Mouse (Mus musculus) hindbrain, postnatal 0 days (tissue): Measurements from ENCODE around the gene Tmem131l. TPM values are rescaled to one million over a fixed set of nuclear protein-coding genes. Genes with fewer than 3 reads are reported as not detected.

ENCODE experiments used
- ATAC-seq: fragments of 200-750 bp; cut with Nextera tagmentation; 2 replicates; pipeline ENCODE4 v1.8.0; 2017; ENCODE audit warnings: mild to moderate bottlenecking, moderate TSS enrichment, moderate library complexity
- DNase-seq: peaks from one replicate; pipeline ENCODE4 v3.0.0-alpha.2; 2015; ENCODE audit warnings: low spot score
- H3K27ac ChIP-seq: fragments of 300-500 bp; sonication (generic); 2 replicates; pipeline ENCODE4 v1.5.1; 2014; ENCODE audit warnings: mild to moderate bottlenecking
- H3K27me3 ChIP-seq: fragments of 300-500 bp; sonication (generic); 2 replicates; pipeline ENCODE4 v1.6.1; 2014; ENCODE audit warnings: low read length, mixed read lengths; ENCODE audit not compliant: insufficient read depth
- H3K36me3 ChIP-seq: fragments of 300-500 bp; sonication (generic); 2 replicates; pipeline ENCODE4 v1.6.1; 2014; ENCODE audit warnings: low read length, mixed read lengths; ENCODE audit not compliant: insufficient read depth
- H3K4me1 ChIP-seq: fragments of 300-500 bp; sonication (generic); 2 replicates; pipeline ENCODE4 v1.6.1; 2014; ENCODE audit warnings: antibody characterized with exemption, low read length, mixed read lengths; ENCODE audit not compliant: insufficient read depth
- H3K4me2 ChIP-seq: fragments of 300-500 bp; sonication (generic); 2 replicates; pipeline ENCODE4 v1.6.1; 2014; ENCODE audit warnings: low read depth, mild to moderate bottlenecking, low read length, moderate library complexity, mixed read lengths
- H3K4me3 ChIP-seq: fragments of 300-500 bp; sonication (generic); 2 replicates; pipeline ENCODE4 v1.5.1; 2014; ENCODE audit warnings: low read length
- H3K9ac ChIP-seq: fragments of 300-500 bp; sonication (generic); replicated peaks from 2 replicates; pipeline ENCODE4 v1.6.1; 2014; ENCODE audit warnings: mild to moderate bottlenecking, low read length, moderate library complexity, mixed read lengths
- H3K9me3 ChIP-seq: fragments of 300-500 bp; sonication (generic); 2 replicates; pipeline ENCODE4 v1.6.1; 2016; ENCODE audit warnings: low read length, mixed read lengths
- CTCF ChIP-seq: IDR thresholded peaks from 2 replicates; pipeline ENCODE4 v1.5.1; 2016; ENCODE audit warnings: antibody characterized with exemption, control low read depth, low read depth
- WGBS: fragments of 180-500 bp; shearing (Covaris S2); extraction: QIAGEN DNeasy Blood & Tissue Kit; methylation state at CpG from one replicate; pipeline ENCODE4 v1.1.7; 2014; 5-methylcytosine and 5-hydroxymethylcytosine counted together
- polyA plus RNA-seq: library from polyadenylated mRNA; unstranded; fragments of >200 nt; fragmentation: Nextera tagmentation; extraction: Ambion mirVana; gene quantifications from 2 replicates; pipeline ENCODE4 v1.2.1, GENCODE M21; 2015
- total RNA-seq: library from RNA; depleted of rRNA; stranded (reverse); fragments of >200 nt; gene quantifications from 2 replicates; pipeline ENCODE4 v1.2.3, GENCODE M21; 2014

Tmem131l gene
- total and polyA plus RNA-seq, 2 experiments from 2014 or later = 18.6 to 33.2 TPM

GRCm38 (mm10) chr3:84048729-84049175 is 8.8 kb upstream of the Tmem131l start:
- ATAC-seq (peak; percentile 56; the same call in 1 of the 2 replicates), DNase-seq (peak; percentile 33)
- WGBS = 18% methylated on average over 9 of the region's 9 CpGs
- Histone ChIP-seq H3K9me3 (no peaks in the 10 kb centered on the region), H3K4me2 (no peak overlapping the region), H3K4me1 (no peaks in the 10 kb centered on the region), H3K9ac (no peak overlapping the region), H3K36me3 (no peaks in the 10 kb centered on the region), H3K27me3 (no peaks in the 10 kb centered on the region), H3K27ac (no peak overlapping the region), H3K4me3 (no peak overlapping the region)
- peak; percentile 18; the same call in 1 of the 2 replicates for TF ChIP-seq CTCF

- Histone ChIP-seq H3K9me3 (no peaks in the 10 kb centered on the region), H3K4me2 (no peak overlapping the region), H3K36me3 (no peaks in the 10 kb centered on the region), H3K9ac (no peak overlapping the region), H3K4me3 (no peak overlapping the region), H3K4me1 (no peaks in the 10 kb centered on the region), H3K27me3 (no peaks in the 10 kb centered on the region), H3K27ac (no peak overlapping the region)
- 93% methylated on average over 8 of the region's 8 CpGs for WGBS
- TF ChIP-seq CTCF = no peak
- DNase-seq (no peak), ATAC-seq (no peak)
Measured at GRCm38 (mm10) chr3:84046206-84046605, 6.2 kb upstream of the Tmem131l start.

GRCm38 (mm10) chr3:84041739-84042138 is 1.8 kb upstream of the Tmem131l start:
- Histone ChIP-seq H3K9ac (no peak overlapping the region), H3K4me3 (no peak overlapping the region), H3K9me3 (no peaks in the 10 kb centered on the region), H3K4me1 (peaks cover 11% of the 10 kb centered on the region), H3K36me3 (no peaks in the 10 kb centered on the region), H3K27ac (no peak overlapping the region), H3K27me3 (no peaks in the 10 kb centered on the region), H3K4me2 (no peak overlapping the region)
- ATAC-seq (no peak), DNase-seq (no peak)
- TF ChIP-seq CTCF = no peak
- 87% methylated on average over 8 of the region's 8 CpGs for WGBS

GRCm38 (mm10) chr3:84040476-84041082 is 604 bp upstream of the Tmem131l start:
- WGBS = 3% methylated on average over 23 of the region's 23 CpGs
- peak overlapping the region; percentile 90 for H3K9ac ChIP-seq
- peak; percentile 29; the same call in 1 of the 2 replicates for TF ChIP-seq CTCF

GRCm38 (mm10) chr3:84038981-84039645 is 862 bp downstream of the Tmem131l start:
- 2% methylated on average over 42 of the region's 42 CpGs for WGBS
- no peaks in the 10 kb centered on the region for H3K9me3 ChIP-seq
- peak overlapping the region; percentile 77 for H3K4me2 ChIP-seq
- H3K27ac ChIP-seq = peak overlapping the region; percentile 91
- DNase-seq (peak; percentile 54), ATAC-seq (peak; percentile 38)
- H3K4me3 ChIP-seq = peak overlapping the region; percentile 95
- peak overlapping the region; percentile 90 for H3K9ac ChIP-seq
- no peaks in the 10 kb centered on the region for H3K36me3 ChIP-seq
- TF ChIP-seq CTCF = no peak
- H3K4me1 ChIP-seq = peaks cover 11% of the 10 kb centered on the region
- H3K27me3 ChIP-seq = no peaks in the 10 kb centered on the region

More at GRCm38 (mm10) chr3:84040476-84041082, 604 bp upstream of the Tmem131l start:
- H3K4me2 ChIP-seq = peak overlapping the region; percentile 77
- H3K27ac ChIP-seq = peak overlapping the region; percentile 91
- H3K4me1 ChIP-seq = peaks cover 11% of the 10 kb centered on the region
- no peak; the same call in none of the 2 replicates for ATAC-seq
- no peaks in the 10 kb centered on the region for H3K27me3 ChIP-seq
- H3K36me3 ChIP-seq = no peaks in the 10 kb centered on the region
- no peaks in the 10 kb centered on the region for H3K9me3 ChIP-seq
- H3K4me3 ChIP-seq = peak overlapping the region; percentile 95
- DNase-seq = peak; percentile 70

- no peak for ATAC-seq
- H3K27me3 ChIP-seq = no peaks in the 10 kb centered on the region
- H3K4me2 ChIP-seq = peak overlapping the region; percentile 77
- H3K9ac ChIP-seq = peak overlapping the region; percentile 90; the same call in 1 of the 2 replicates
- H3K4me3 ChIP-seq = peak overlapping the region; percentile 95
- TF ChIP-seq CTCF = no peak
- H3K4me1 ChIP-seq = peaks cover 11% of the 10 kb centered on the region
- H3K9me3 ChIP-seq = no peaks in the 10 kb centered on the region
- 17% methylated on average over 1 of the region's 1 CpGs for WGBS
- H3K36me3 ChIP-seq = no peaks in the 10 kb centered on the region
- no peak overlapping the region for H3K27ac ChIP-seq
- no peak for DNase-seq
Measured at GRCm38 (mm10) chr3:84038126-84038525, 1.8 kb downstream of the Tmem131l start.
